Mouse (Mus musculus) intestine, postnatal 0 days (tissue): ENCODE results near the gene Hoxb5. TPM values are rescaled to one million over a fixed set of nuclear protein-coding genes. Genes with fewer than 3 reads are reported as not detected.

Source experiments
- ATAC-seq: fragments of 200-750 bp; cut with Nextera tagmentation; 2 replicates; pipeline ENCODE4 v1.8.0; 2017; ENCODE audit warnings: mild to moderate bottlenecking, moderate TSS enrichment, moderate library complexity
- H3K27ac ChIP-seq: fragments of 300-500 bp; sonication (generic); 2 replicates; pipeline ENCODE4 v1.5.1; 2014; ENCODE audit warnings: mild to moderate bottlenecking, low read depth, low read length, moderate library complexity
- H3K27me3 ChIP-seq: fragments of 300-500 bp; sonication (generic); replicated peaks from 2 replicates; pipeline ENCODE4 v1.6.1; 2014; ENCODE audit warnings: low read length, mixed read lengths; ENCODE audit not compliant: control insufficient read depth, insufficient read depth
- H3K36me3 ChIP-seq: fragments of 300-500 bp; sonication (generic); 2 replicates; pipeline ENCODE4 v1.6.1; 2014; ENCODE audit warnings: mild to moderate bottlenecking, moderate library complexity; ENCODE audit not compliant: control insufficient read depth, insufficient read depth
- H3K4me1 ChIP-seq: fragments of 300-500 bp; sonication (generic); replicated peaks from 2 replicates; pipeline ENCODE4 v1.6.1; 2014; ENCODE audit warnings: antibody characterized with exemption, low read length, mixed read lengths; ENCODE audit not compliant: control insufficient read depth, insufficient read depth
- H3K4me2 ChIP-seq: fragments of 300-500 bp; sonication (generic); replicated peaks from 2 replicates; pipeline ENCODE4 v1.6.1; 2014; ENCODE audit warnings: low read depth, mild to moderate bottlenecking, moderate library complexity
- H3K4me3 ChIP-seq: fragments of 300-500 bp; sonication (generic); 2 replicates; pipeline ENCODE4 v1.5.1; 2014; ENCODE audit warnings: low read depth, low read length
- H3K9ac ChIP-seq: fragments of 300-500 bp; sonication (generic); 2 replicates; pipeline ENCODE4 v1.6.1; 2014; ENCODE audit warnings: mild to moderate bottlenecking, low read depth, low read length
- H3K9me3 ChIP-seq: fragments of 300-500 bp; sonication (generic); 2 replicates; pipeline ENCODE4 v1.6.1; 2016; ENCODE audit warnings: mixed run types; ENCODE audit not compliant: control insufficient read depth
- CTCF ChIP-seq: sonication (generic); IDR thresholded peaks from 2 replicates; pipeline ENCODE4 v1.5.1; 2016; ENCODE audit warnings: low read depth, mild to moderate bottlenecking, control low read depth, antibody characterized with exemption, moderate library complexity
- WGBS: fragments of 180-500 bp; shearing (Covaris S2); extraction: QIAGEN DNeasy Blood & Tissue Kit; methylation state at CpG from one replicate; pipeline ENCODE4 v1.1.7; 2014; 5-methylcytosine and 5-hydroxymethylcytosine counted together
- polyA plus RNA-seq: library from polyadenylated mRNA; unstranded; fragments of >200 nt; fragmentation: Nextera tagmentation; extraction: Ambion mirVana; gene quantifications from 2 replicates; pipeline ENCODE4 v1.2.1, GENCODE M21; 2015

Gene Hoxb5
- polyA plus RNA-seq, 1 experiment from 2014 or later = 14.7 TPM

DNA sequence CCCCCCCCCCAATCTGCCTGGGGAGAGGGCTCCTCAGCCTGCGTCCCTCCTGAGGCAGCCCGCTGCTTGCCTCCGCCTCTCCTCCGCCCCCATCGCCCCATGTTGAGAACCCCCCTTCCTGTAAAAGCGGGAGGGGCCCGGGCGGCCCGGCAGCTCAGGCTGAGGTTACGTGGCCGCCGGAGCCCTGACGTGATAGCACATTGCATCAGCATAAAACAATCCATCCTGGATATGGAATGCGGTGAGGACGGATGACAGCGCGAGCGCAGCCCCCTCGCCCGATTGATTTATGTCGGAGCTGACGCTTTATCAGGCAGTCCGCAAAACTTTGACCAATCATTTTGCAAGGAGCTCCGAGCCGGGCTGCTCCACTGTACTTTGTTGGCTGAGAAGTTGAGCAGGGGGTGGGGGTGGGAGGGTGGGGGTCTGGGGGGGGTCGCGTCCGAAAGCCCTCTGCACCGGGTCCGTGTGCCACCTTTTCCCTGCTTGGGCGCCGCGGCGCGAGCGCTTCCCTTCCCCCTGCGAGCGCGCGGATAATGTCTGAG lies 32.1 kb upstream of the Hoxb5 start, which contains the start of gene Hoxb9:
TSS of gene Hoxb9 (plus strand) at position 462 of the 545 bp plus-strand sequence.
- WGBS = 0% methylated on average over 36 of the region's 40 CpGs
- TF ChIP-seq CTCF = no peak
- H3K9ac ChIP-seq = 0 out of 2 replicates have a peak within 1 kb of the TSS, but pooled peaks have one; percentile 22
- peaks cover 100% of the 10 kb centered on the region for H3K27me3 ChIP-seq
- H3K4me1 ChIP-seq = no peaks in the 10 kb centered on the region; the same call in 1 of the 2 replicates
- H3K27ac ChIP-seq = peak within 1 kb of the TSS; percentile 62
- peak within 1 kb of the TSS; percentile 41 for H3K4me3 ChIP-seq
- H3K9me3 ChIP-seq = no peaks in the 10 kb centered on the region
- no peaks in the 10 kb centered on the region for H3K36me3 ChIP-seq
- ATAC-seq = 0 out of 2 replicates have a peak, but pooled peaks have one; percentile 10
- peak within 1 kb of the TSS; percentile 56 for H3K4me2 ChIP-seq

DNA sequence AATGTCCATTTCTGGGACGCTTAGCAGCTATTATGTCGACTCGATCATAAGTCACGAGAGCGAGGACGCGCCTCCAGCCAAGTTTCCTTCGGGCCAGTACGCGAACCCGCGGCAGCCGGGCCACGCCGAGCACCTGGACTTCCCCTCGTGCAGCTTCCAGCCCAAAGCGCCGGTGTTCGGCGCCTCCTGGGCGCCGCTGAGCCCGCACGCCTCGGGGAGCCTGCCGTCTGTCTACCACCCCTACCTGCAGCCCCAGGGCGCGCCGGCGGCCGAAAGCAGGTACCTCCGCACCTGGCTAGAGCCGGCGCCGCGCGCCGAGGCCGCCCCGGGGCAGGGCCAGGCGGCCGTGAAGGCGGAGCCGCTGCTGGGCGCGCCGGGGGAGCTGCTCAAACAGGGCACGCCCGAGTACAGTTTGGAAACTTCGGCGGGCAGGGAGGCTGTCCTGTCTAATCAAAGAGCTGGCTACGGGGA lies 31.6 kb upstream of the Hoxb5 start:
- Histone ChIP-seq H3K4me1 (no peaks in the 10 kb centered on the region; the same call in 1 of the 2 replicates), H3K36me3 (no peaks in the 10 kb centered on the region), H3K4me2 (peak overlapping the region; percentile 56), H3K27me3 (peaks cover 100% of the 10 kb centered on the region), H3K27ac (peak overlapping the region; percentile 62), H3K9ac (0 out of 2 replicates have a peak overlapping the region, but pooled peaks have one; percentile 17), H3K9me3 (no peaks in the 10 kb centered on the region), H3K4me3 (peak overlapping the region; percentile 41)
- WGBS = under 1% methylated on average over 52 of the region's 52 CpGs
- peak; percentile 66 for ATAC-seq
- TF ChIP-seq CTCF = no peak

DNA sequence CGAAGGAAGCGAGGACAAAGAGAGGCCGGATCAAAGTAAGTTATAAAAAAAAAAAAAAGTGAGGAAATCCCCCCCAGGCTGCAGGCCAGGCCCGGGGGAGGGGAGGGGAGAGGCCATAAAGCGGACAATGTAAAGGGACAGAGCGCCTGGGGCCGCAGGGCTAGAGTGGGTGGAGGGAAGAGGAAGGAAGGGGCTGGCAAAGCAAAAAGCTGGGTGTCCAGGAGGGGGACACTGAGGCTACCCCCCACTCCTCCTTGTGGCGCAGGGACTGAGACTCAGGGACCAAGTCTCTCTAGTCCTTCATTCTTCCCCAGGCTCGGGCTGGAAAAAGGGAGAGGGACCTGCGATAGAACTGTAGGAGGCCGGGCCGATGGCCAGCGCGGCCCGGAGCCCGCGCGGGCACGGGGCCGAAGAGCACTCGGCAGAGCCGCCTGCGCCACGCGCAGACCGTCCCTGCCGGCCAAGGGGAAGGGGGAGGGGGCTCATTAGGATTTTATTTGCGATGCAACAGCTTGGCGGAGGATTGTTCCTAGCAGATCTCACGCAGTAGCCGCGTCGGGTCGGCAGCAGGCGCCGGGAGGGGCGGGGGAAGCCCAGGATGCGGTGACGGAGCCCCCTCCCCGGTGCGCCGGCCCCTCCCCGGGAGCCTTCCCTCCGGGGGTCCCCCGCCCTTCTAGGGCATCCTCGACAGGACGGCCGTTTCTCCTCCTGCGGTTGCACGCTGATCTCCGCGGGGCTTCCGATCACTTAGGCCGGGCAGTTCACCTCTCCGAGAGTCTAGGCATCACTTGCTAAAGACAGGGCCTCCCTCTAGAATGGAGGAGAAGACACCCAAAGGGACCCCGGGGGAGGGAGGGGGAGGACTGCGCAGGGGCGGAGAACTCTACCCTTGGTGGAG lies 30.9 kb upstream of the Hoxb5 start:
- Histone ChIP-seq H3K27me3 (peaks cover 100% of the 10 kb centered on the region), H3K9me3 (no peaks in the 10 kb centered on the region), H3K4me2 (peak overlapping the region; percentile 56), H3K36me3 (no peaks in the 10 kb centered on the region), H3K27ac (no peak overlapping the region), H3K4me1 (no peaks in the 10 kb centered on the region; the same call in 1 of the 2 replicates), H3K4me3 (peak overlapping the region; percentile 41), H3K9ac (0 out of 2 replicates have a peak overlapping the region, but pooled peaks have one; percentile 22)
- WGBS = under 1% methylated on average over 56 of the region's 58 CpGs
- ATAC-seq = no peak
- TF ChIP-seq CTCF = no peak

DNA sequence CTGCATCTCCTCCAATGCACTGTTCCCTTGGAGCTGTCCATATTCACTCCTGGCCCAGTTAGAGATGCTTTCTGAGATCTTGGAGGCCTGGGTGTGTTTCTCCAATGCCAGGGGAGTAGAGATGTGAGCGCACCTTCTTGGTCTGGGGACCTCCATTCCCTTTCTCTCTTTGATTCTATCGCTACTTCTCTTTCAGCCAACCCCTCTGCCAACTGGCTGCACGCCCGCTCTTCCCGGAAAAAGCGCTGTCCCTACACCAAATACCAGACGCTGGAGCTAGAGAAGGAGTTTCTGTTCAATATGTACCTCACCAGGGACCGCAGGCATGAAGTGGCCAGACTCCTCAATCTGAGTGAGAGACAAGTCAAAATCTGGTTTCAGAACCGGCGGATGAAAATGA lies 28.7 kb upstream of the Hoxb5 start:
- ATAC-seq = no peak
- Histone ChIP-seq H3K4me2 (no peak overlapping the region), H3K27me3 (peaks cover 99% of the 10 kb centered on the region)

DNA sequence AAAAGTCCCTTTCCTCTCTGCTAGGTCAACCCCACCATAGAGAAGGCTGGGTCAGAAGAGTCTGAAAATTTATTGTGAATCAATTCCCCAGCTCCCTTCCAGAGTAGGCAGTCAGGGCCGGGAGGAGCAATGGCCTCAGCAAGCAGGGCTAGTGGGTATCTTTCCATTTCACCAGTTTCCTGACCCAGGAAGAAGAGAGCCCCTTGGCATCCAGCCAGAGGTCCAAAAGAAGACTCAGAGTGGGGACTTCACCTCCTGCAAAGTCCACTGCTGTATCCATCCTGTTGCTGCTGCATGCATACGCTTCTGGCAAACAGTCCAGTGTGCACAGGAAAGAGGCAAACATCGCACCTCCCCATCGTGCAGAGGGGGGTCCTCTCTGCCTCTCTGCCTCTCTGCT lies 27.2 kb upstream of the Hoxb5 start:
- H3K36me3 ChIP-seq = no peaks in the 10 kb centered on the region
- no peak overlapping the region for H3K4me3 ChIP-seq
- H3K9me3 ChIP-seq = no peaks in the 10 kb centered on the region
- no peak for ATAC-seq
- no peak overlapping the region for H3K27ac ChIP-seq
- no peak overlapping the region for H3K9ac ChIP-seq
- TF ChIP-seq CTCF = no peak
- peaks cover 98% of the 10 kb centered on the region for H3K27me3 ChIP-seq
- no peak overlapping the region for H3K4me2 ChIP-seq
- no peaks in the 10 kb centered on the region; the same call in 1 of the 2 replicates for H3K4me1 ChIP-seq
- 28% methylated on average over 4 of the region's 4 CpGs for WGBS

More for the DNA sequence above, 28.7 kb upstream of the Hoxb5 start:
- no peak for TF ChIP-seq CTCF
- H3K9ac ChIP-seq = no peak overlapping the region
- H3K36me3 ChIP-seq = no peaks in the 10 kb centered on the region
- no peaks in the 10 kb centered on the region; the same call in 1 of the 2 replicates for H3K4me1 ChIP-seq
- no peak overlapping the region for H3K27ac ChIP-seq
- no peak overlapping the region for H3K4me3 ChIP-seq
- H3K9me3 ChIP-seq = no peaks in the 10 kb centered on the region
- 15% methylated on average over 10 of the region's 10 CpGs for WGBS
